Mouse (Mus musculus): ENCODE measurements around the gene Diaph3.

DNA sequence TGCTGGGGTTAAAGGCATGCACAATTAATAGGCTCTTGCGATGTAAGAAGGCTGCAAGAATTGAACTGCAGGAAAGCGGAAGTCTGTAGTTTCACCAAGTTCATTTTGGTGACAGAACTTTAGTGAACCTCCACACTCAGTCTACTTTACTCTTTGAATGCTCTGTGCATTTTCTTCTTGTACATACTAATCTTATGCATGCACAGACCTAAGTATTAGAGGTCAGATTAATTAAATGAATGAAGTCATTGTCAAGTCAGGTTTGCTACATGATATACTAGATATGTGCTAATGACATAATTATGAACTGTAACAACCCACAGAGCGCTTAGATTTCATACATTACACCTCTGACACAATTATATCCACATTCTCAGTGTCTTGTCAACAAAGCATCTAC is 462.0 kb downstream of the Diaph3 start:
- TF ChIP-seq POLR2A (IDR thresholded peaks at IDR 0.05; ENCODE audit: low read depth, low read length) (no peak), CTCF (IDR thresholded peaks at IDR 0.05; ENCODE audit: extremely low read depth, insufficient read depth, insufficient read length, insufficient replicate concordance) (no peak)
